Mouse (Mus musculus) midbrain, embryonic 11.5 days (tissue): Measurements from ENCODE around the gene Sipa1l3. TPM values are rescaled to one million over a fixed set of nuclear protein-coding genes. Genes with fewer than 3 reads are reported as not detected.
A peak's percentile ranks its signal among the peaks of the same experiment; 100 is the strongest.

Experiments used
- ATAC-seq: fragments of 200-750 bp; cut with Nextera tagmentation; 2 replicates; pipeline ENCODE4 v1.8.0; 2017; ENCODE audit warnings: moderate TSS enrichment, moderate library complexity; ENCODE audit not compliant: low FRiP score
- DNase-seq: peaks from one replicate; pipeline ENCODE4 v3.0.0; 2015; ENCODE audit warnings: low spot score; ENCODE audit errors: missing footprints
- H3K27ac ChIP-seq: fragments of 300-500 bp; sonication (generic); 2 replicates; pipeline ENCODE4 v1.5.1; 2014; ENCODE audit warnings: low read depth, low read length
- H3K27me3 ChIP-seq: fragments of 300-500 bp; sonication (generic); 2 replicates; pipeline ENCODE4 v1.6.1; 2014; ENCODE audit warnings: mild to moderate bottlenecking, low read length, moderate library complexity, mixed read lengths; ENCODE audit not compliant: control insufficient read depth, insufficient read depth
- H3K36me3 ChIP-seq: fragments of 300-500 bp; sonication (generic); 2 replicates; pipeline ENCODE4 v1.6.1; 2014; ENCODE audit warnings: mild to moderate bottlenecking, low read length, moderate library complexity, mixed read lengths; ENCODE audit not compliant: control insufficient read depth, insufficient read depth
- H3K4me1 ChIP-seq: fragments of 300-500 bp; sonication (generic); 2 replicates; pipeline ENCODE4 v1.6.1; 2014; ENCODE audit warnings: low read length; ENCODE audit not compliant: control insufficient read depth, insufficient read depth
- H3K4me2 ChIP-seq: fragments of 300-500 bp; sonication (generic); 2 replicates; pipeline ENCODE4 v1.6.1; 2014; ENCODE audit warnings: mild to moderate bottlenecking, moderate library complexity
- H3K4me3 ChIP-seq: fragments of 300-500 bp; sonication (generic); 2 replicates; pipeline ENCODE4 v1.5.1; 2014; ENCODE audit warnings: low read depth, low read length
- H3K9ac ChIP-seq: fragments of 300-500 bp; sonication (generic); 2 replicates; pipeline ENCODE4 v1.6.1; 2014; ENCODE audit warnings: low read length
- H3K9me3 ChIP-seq: fragments of 300-500 bp; sonication (generic); 2 replicates; pipeline ENCODE4 v1.6.1; 2016; ENCODE audit warnings: low read length; ENCODE audit not compliant: control insufficient read depth
- WGBS: fragments of 180-500 bp; shearing (Covaris S2); extraction: QIAGEN DNeasy Blood & Tissue Kit; methylation state at CpG from one replicate; pipeline ENCODE4 v1.1.7; 2014; 5-methylcytosine and 5-hydroxymethylcytosine counted together
- polyA plus RNA-seq: library from polyadenylated mRNA; unstranded; fragments of >200 nt; fragmentation: Nextera tagmentation; extraction: Ambion mirVana; gene quantifications from 2 replicates; pipeline ENCODE4 v1.2.1, GENCODE M21; 2014

Gene Sipa1l3
- polyA plus RNA-seq, 1 experiment from 2014 or later: 7.8 TPM

GRCm38 (mm10) chr7:29279924-29280323 is 238.5 kb downstream of the Sipa1l3 start:
- DNase-seq: peak; percentile 57
- Histone ChIP-seq H3K27ac (no peak overlapping the region), H3K4me3 (no peak overlapping the region), H3K9me3 (no peaks in the 10 kb centered on the region), H3K27me3 (peaks cover 27% of the 10 kb centered on the region), H3K9ac (no peak overlapping the region), H3K36me3 (no peaks in the 10 kb centered on the region), H3K4me1 (peaks cover 13% of the 10 kb centered on the region), H3K4me2 (no peak overlapping the region)
- no peak for ATAC-seq
- 93% methylated on average over 8 of the region's 8 CpGs for WGBS

DNA sequence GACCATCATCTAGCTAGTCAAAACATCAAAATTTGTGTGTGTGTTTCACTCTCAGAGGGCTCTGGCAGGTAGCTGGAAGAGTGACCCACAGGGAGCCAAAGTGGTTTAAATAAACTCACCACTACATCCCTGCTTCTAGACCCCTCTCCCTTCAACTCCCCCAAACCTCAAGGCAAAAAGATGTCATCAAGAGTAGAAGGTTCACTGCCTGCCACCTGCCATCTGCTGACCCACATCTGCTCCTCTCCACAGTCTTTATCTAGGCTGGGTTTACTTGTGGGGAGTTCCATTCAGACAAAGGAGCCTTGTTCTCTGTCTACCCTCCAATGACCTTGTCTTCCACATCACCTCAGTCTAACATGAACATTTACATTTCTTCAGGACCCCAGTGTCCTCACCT is 239.2 kb downstream of the Sipa1l3 start:
- peak; percentile 54 for DNase-seq
- Histone ChIP-seq H3K9ac (no peak overlapping the region), H3K9me3 (no peaks in the 10 kb centered on the region), H3K4me3 (no peak overlapping the region), H3K4me2 (no peak overlapping the region), H3K4me1 (peaks cover 13% of the 10 kb centered on the region), H3K36me3 (no peaks in the 10 kb centered on the region), H3K27me3 (peaks cover 27% of the 10 kb centered on the region), H3K27ac (no peak overlapping the region)
- no peak for ATAC-seq

GRCm38 (mm10) chr7:29277510-29277909 is 240.9 kb downstream of the Sipa1l3 start:
- Histone ChIP-seq H3K27ac (no peak overlapping the region), H3K9me3 (no peaks in the 10 kb centered on the region), H3K9ac (no peak overlapping the region), H3K27me3 (peaks cover 23% of the 10 kb centered on the region), H3K4me2 (no peak overlapping the region), H3K4me3 (no peak overlapping the region), H3K36me3 (no peaks in the 10 kb centered on the region), H3K4me1 (peaks cover 13% of the 10 kb centered on the region)
- no peak for ATAC-seq
- peak; percentile 14 for DNase-seq
- 88% methylated on average over 4 of the region's 4 CpGs for WGBS

DNA sequence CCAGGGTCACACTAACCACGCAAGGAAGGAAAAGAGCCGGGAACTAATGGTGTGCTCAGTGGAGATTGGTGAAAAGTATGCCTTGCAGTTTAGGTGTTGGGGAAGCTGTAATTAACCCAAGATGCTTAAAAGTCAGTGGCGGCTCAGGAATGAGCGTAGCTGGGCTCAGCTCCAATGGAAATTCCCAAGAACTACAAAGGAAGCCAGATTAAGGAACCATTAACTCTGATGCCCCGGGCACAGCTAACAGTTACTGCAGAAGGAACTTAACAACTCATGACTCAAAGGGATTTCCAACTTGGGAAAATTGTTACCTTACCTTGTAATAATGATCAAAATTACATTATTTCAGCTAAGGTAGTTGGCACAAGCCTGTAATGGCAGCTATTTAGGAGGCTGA is 241.7 kb downstream of the Sipa1l3 start:
- Histone ChIP-seq H3K4me2 (no peak overlapping the region), H3K27ac (no peak overlapping the region), H3K36me3 (no peaks in the 10 kb centered on the region), H3K27me3 (peaks cover 15% of the 10 kb centered on the region), H3K9ac (no peak overlapping the region), H3K9me3 (no peaks in the 10 kb centered on the region), H3K4me3 (no peak overlapping the region), H3K4me1 (peaks cover 10% of the 10 kb centered on the region)
- 86% methylated on average over 5 of the region's 5 CpGs for WGBS
- peak; percentile 62 for DNase-seq
- no peak for ATAC-seq

GRCm38 (mm10) chr7:29271687-29272465 is 246.6 kb downstream of the Sipa1l3 start:
- H3K4me2 ChIP-seq: no peak overlapping the region
- ATAC-seq: no peak

DNA sequence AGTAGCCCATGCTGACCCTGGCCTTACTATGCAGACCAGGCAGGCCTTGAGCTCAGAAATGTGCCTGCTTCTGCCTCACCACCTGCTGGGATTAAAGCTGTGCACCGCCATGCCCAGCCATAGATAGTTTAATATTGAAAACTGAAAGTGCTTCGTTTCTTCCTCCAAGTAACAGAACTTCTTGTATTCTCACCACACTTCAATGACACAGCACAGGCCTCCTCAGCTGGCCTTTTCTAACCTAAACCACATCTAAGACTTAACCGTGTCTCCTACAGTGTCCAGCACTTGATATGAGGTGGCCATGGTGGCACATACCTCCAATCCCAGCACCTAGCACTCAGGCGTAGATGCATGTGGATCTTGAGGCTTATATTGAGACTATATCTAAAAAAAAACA is 248.0 kb downstream of the Sipa1l3 start:
- Histone ChIP-seq H3K4me3 (no peak overlapping the region), H3K4me2 (no peak overlapping the region), H3K27me3 (no peaks in the 10 kb centered on the region), H3K9ac (no peak overlapping the region), H3K9me3 (no peaks in the 10 kb centered on the region), H3K27ac (no peak overlapping the region), H3K36me3 (no peaks in the 10 kb centered on the region), H3K4me1 (no peaks in the 10 kb centered on the region)
- no peak for ATAC-seq
- WGBS: 80% methylated on average over 4 of the region's 4 CpGs
- no peak for DNase-seq

More at GRCm38 (mm10) chr7:29271687-29272465, 246.6 kb downstream of the Sipa1l3 start:
- WGBS: 86% methylated on average over 8 of the region's 8 CpGs
- Histone ChIP-seq H3K4me3 (no peak overlapping the region), H3K9me3 (no peaks in the 10 kb centered on the region), H3K9ac (no peak overlapping the region), H3K27ac (no peak overlapping the region), H3K36me3 (no peaks in the 10 kb centered on the region), H3K4me1 (no peaks in the 10 kb centered on the region), H3K27me3 (no peaks in the 10 kb centered on the region)
- no peak for DNase-seq

Other genes starting within 250 kb of the Sipa1l3 start
- 16.5 and 18.3 TPM in 2 replicates for gene Spint2, start 236.7 kb downstream of the Sipa1l3 start, polyA plus RNA-seq
- 21.6 and 21.8 TPM in 2 replicates for gene Ppp1r14a, start 229.3 kb downstream of the Sipa1l3 start, polyA plus RNA-seq
- 59.9 and 62.9 TPM in 2 replicates for gene Dpf1, start 214.7 kb downstream of the Sipa1l3 start, polyA plus RNA-seq
- 0.07 TPM in 1 of 2 replicates, not detected in the other for gene Catsperg2, start 208.4 kb upstream of the Sipa1l3 start, polyA plus RNA-seq
- 17.9 and 19.3 TPM in 2 replicates for gene Zfp84, start 249.9 kb upstream of the Sipa1l3 start, polyA plus RNA-seq